Mouse (Mus musculus) heart, postnatal 0 days (tissue): ENCODE results near the gene Setd6.

Experiments
- CTCF ChIP-seq: IDR thresholded peaks from 2 replicates; pipeline ENCODE4 v1.5.1; 2016; ENCODE audit warnings: antibody characterized with exemption, control low read depth, low read depth
- EP300 ChIP-seq: IDR thresholded peaks from 2 replicates; pipeline ENCODE4 v1.6.1; 2016; ENCODE audit warnings: antibody characterized with exemption, low read depth

- TF ChIP-seq CTCF (no peak), EP300 (no peak)
Measured at GRCm38 (mm10) chr8:95751924-95752323, 36.2 kb downstream of the Setd6 start.
